Mouse (Mus musculus) left cerebral cortex, adult 8-10 months (tissue): ENCODE data around the gene Zdhhc24. TPM values are rescaled to one million over a fixed set of nuclear protein-coding genes. Genes with fewer than 3 reads are reported as not detected.

ENCODE experiments used
- DNase-seq, 2 experiments: peaks; one replicate each; pipeline ENCODE4 v3.0.0; 2022; ENCODE audit warnings: low spot score in 2 of 2
- total RNA-seq, 4 experiments: library from RNA; stranded (reverse); gene quantifications; 2 replicates each; pipeline ENCODE4 v1.2.4; 2022

The Zdhhc24 gene
- total RNA-seq, 4 experiments from 2014 or later = 22.4 to 30.1 (median 23.7) TPM

DNA sequence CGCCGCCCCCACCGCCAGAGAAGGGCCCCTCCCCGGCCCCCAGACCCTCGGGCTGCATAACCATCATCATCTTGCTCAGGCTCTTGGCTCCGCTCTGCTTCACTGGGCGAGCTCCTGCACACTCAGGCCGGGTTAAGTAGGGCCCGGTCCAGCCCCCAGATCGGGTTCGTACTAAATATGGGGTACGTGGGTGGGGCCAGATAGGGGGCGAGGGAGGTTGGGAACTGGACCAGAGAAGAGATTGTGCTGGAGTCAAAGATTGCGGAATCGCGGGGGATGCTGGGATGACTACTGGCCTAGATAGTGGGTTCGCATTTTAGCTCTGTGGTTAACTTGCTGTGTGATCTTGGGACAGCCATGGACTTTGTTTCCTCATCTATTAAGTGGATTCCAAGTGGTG is 683 bp upstream of the Zdhhc24 start, which contains the start of gene Actn3:
Gene Actn3, minus strand, starts transcription at position 125 of the 400 bp plus-strand sequence.
- no peak for DNase-seq

DNA sequence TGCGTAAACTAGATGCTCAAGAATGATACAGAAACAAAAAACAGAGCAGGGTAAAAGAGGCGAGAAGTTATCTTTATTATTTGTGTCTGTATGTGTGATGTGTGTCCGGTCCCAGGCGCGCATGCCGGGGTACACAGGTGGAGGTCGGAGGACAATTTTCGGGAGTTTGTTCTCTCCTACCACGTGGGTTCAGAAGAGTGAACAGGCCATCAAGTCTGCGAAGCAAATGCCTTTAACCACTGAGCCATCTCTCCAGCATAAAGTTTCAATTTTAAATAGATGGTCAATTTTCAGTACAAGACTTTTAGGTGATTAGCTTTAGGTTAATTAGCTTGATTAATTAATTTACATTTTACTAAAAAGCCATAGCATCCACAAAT is 846 bp downstream of the Zdhhc24 start:
- DNase-seq = no peak

DNA sequence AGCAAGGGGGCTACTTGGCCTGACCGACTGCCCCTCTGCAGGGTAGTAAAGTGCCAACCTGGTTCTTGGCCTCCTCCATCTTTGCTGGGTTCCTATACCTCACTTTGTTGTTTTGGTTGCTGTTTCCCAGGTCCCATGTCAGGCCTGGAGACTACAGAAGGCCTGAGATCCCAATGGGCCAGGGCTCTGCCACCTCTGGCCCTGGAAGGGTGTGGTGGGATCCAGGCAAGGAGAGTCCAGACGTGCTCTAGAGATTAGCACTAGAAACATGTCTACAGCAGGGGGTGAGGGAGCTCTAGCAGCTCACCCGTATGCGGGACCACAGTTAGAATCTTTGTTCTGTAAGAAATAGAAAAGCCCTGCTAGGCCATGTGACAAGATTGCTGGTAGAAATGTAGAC is 5.5 kb downstream of the Zdhhc24 start:
- DNase-seq = no peak

DNA sequence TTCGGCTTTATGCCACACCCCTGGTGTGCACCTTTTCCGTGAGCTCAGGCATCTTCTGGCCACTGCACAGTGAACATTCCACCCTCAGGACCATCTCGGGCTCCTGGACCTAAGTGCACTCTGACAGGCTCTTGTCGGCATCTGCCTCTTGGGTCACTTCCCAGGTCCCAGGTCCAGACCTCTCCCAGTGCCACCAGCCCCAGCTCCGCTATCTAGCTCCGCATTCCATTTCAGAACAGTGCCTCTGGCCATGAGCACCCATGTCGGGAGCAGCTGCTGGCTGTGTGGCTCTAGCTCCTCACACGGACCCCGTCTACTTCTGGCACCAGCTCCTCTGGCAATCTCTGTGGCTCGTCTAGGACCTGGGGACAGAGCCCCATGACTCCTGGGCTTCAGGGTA is 11.3 kb downstream of the Zdhhc24 start:
- DNase-seq = no peak

DNA sequence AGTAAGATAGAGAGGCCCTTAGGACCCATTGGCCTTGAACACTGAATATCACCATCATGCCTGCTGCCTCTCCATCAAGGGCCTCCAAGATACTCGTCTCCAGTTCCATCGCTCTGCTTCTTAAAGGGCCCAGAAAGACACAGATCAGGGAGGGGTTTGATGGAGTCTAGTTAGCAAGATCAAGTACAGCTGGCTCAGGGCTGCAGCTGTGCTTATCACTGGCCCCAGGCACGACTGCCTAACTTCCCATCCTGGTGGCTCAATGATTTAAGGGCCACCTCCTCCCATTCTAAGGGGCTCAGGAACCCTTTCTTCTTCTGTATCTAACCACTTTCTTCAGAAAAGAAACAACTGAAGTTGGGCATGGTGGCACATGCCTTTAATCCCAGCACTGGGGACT is 13.3 kb downstream of the Zdhhc24 start:
- DNase-seq = no peak

DNA sequence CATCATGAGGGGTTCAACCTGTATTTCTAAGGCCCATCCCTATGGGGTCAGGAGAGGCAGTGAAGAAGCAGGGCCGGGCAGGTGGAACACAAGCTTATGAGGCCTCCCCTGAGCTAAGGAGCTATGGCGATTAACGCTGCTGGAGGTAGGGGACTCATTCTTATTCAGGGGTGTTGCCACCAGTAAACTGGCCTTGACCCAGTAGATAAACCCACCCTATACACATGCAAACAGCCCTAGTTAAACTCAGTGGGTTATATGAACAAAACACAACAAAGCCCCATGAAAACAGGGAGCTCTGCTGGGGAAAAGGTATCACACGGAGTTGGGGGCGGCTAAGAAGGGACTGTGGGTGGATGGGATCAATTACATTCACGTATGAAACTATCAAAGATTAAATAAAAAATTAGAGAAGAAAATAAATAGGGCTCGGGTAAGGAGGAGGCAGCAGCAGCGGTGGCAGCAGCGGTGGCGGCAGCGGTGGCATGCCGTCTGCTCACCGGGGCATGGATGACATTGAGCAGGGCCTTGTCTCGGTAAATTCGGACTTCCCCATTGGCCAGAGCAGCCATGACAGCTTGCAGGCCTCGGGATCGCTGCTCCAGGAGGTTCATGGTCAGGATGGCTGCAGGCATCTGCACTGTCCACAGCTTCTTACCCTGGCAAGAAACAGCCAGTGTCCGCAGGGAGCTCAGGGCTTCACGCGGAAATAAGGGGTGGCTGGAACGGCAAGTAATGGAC is 18.5 kb downstream of the Zdhhc24 start:
- DNase-seq = no peak

DNA sequence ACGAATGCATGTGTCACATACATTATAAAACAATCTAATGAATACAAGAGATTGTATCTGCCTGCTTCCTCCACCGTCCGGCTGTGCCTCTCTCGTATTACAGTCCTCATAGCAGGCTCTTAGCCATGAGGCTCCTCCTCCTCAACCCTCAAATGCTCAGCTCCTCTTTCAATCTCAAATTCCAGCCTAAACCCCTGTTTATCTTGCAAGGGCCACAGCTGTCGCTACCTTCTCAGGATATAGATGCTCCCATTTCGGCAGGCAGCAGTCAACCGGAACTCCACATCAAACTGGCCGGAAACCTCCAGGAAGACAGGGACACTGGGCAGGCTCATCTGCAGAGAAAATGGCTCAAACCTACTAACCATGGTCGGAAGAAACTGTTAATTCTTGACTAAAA is 20.5 kb downstream of the Zdhhc24 start:
- DNase-seq = no peak

DNA sequence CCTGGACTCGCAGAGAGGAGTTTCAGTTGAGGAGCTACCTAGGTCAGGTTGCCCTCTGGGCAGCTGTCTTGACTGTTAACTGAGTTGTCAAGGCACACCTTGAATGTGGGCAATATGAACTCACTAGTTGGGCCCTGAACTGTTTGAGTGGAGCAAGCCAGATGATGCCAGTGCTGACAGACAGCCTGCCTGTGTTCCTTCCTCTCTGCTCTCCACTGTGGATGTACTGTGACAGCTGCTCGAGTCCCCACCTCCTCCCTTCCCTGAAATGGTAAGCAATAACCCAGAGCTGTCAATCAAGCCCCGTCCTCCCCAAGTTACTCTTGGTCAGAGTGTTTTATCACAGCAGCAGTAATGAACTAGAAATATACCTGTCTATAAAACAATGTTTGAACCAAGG is 21.4 kb downstream of the Zdhhc24 start:
- no peak for DNase-seq

DNA sequence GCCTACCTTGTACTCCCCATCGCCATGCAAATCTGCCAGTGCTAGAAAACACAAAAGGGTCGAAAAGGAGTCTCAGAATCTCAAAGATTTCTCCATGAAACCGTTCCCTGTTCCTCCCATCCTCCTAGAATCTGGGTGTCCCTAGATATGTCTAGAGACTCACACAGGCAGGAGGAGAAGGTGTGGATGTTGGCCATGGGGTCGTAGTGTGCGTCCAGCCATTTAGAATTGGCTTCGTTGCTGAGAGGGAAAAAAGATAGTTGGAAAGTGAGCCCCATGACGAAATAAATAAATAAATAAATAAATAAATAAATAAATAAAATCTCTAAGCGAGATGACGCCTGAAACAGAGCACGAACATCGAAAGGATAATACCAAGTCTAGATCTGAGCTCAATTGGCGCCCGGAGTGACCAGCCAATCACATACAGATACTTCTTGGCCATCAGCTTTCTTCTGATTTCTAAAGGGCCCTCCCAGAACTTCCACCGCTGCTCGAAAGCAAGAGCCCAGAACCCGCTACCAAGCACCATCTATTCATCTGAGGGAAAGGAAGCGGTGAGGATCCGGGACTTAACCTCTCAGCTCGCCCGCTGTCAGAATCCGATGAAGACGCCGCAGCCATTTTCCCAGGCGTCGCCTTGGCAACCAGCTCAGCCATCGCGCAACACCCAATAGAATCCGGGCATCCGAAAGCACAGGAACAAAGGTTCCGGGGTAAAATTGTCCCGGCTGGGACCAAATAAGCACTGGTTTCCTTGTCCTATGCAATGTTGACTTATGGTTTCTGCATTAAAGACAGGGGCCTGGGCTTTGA is 27.7 kb downstream of the Zdhhc24 start, which contains the start of gene Bbs1:
Gene Bbs1, minus strand, starts transcription at position 650 of the 816 bp plus-strand sequence.
- DNase-seq = peak; percentile 57 to 71

DNA sequence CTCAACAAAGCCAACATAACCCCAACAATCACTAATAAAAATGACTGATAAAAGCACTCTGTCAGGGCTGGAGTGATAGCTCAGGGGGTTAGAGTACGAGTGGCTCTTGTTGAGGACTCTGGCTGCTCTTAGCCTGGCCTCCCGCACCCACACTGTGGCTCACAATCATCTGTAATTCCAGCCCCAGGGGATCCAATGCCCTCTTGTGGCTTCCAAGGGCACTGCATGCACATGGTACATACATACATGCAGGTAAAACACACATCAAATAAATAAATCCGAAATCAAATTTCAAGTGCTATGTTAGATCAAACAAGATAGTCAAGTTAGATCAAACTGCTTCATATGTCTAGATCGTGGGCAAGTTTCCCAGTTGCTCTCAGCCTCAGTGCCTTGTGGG is 29.6 kb downstream of the Zdhhc24 start:
- DNase-seq = no peak

DNA sequence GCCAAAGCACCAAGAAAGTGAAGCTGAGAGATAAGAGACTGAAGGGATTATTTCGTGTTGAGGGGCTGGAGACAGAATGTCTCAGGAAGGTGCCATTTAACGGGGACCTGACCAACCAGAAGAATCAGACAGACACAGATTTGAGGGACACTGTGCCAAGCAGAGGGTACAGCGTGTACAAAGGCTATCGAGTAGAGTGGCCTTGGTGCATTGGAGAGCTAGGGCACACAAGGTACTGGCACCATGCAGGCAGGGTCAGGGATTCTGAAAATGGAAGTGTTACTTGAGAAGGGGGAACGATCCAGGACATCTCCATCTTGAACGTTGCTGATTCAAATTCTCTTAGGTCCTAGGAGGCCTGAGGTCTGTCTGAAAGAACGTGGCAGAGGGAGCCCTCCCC is 30.9 kb downstream of the Zdhhc24 start:
- no peak for DNase-seq

DNA sequence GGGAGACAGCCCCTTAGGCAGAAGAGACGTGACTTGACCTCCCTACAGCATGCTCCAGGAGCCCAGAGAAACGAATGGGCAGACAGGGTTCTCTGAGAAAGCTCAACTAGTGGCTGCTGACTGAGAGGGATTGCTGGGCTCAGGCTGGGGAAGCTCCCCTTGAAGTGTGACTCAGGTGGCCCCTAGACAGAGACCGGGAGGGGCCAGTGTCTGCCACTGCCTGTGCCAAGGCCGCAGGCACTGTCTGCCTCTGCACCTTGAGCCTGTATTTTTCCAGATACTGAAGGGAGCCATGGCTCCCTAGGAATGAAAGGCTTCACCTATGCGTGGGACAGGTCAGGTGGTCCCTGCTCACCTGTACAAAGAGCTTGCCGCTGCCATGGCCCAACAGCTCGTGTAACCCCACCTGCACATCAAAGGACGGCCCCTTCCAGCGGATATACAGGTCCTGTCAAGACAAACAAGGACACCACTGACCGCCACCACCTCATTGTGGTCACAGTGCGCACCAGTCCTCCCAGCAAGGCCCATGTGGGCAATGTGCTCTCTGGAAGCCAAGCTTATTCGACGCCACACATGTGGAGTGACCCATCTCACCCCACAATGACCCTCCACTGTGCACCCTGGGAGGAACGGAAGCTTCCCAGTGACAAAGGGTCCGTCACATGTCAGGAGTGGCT is 37.6 kb downstream of the Zdhhc24 start:
- DNase-seq = no peak

DNA sequence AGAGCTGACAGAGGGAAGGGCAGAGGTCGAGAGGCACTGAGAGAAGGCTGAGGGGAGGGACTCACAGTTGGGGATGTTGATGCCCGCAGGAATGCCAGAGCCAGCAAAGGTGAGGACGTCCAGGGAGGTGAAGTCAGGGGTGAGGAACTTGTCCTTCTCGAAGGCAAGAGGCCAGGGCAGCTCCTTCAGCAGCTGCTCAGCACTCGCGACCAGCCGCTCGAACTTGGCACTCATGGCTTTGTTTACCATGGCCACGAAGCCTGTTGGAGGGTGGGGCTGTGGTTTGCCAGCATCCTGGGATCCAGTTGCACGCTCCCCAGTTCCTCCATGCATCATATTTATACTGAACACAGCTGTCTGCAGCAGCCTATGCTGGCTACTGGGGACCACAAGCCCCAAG is 38.4 kb downstream of the Zdhhc24 start:
- DNase-seq = no peak

DNA sequence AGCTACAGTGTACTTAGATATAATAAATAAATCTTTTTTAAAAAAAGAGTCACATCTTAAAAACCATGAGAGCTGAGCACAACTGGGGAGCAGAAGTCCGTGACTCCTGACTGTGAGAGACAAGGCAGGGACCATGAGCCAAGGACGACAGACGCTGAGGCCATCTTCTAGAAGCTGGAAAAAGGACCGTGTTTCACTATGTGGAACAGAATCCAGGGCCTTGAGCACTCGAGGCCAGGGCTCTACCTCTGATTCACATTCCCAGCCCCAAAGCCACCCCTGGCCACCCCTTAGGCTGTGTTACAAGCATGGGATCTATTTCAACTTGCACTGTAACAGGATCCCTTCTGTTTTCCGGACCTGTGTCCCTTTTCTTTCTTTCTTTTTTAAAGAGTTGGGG is 41.2 kb downstream of the Zdhhc24 start:
- DNase-seq = no peak

DNA sequence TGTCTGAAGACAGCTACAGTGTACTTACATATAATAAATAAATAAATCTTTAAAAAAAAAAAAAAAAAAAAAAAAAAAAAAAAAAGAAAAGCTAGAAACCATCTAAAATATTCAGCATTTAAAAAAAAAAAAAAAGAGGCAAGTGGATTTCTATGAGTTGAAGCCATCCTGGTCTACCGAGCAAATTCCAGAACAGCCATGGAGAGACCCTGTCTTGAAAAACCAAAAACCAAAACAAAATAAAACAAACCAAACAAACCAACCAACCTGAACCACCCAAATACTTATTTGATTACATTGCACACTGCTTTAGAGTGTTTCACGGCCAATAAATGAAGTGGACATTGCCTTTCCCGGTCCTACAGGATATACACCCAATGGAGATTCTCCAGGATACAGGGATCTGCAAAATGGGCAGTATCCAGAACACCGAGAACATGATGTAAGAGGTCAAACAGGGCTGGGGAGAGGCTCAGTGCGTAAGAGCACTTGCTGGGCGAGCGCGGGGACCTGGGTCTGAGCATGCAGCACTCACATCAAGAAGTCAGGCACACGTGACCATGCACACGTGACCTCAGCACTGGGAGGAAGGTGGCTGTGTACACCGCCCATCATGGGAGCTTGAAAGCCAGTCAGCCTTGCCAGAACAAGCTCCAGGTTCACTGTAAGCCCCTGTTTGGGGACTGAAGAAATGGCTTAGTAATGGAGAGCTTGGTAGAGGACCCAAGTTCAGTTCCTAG is 46.8 kb downstream of the Zdhhc24 start:
- no peak for DNase-seq

DNA sequence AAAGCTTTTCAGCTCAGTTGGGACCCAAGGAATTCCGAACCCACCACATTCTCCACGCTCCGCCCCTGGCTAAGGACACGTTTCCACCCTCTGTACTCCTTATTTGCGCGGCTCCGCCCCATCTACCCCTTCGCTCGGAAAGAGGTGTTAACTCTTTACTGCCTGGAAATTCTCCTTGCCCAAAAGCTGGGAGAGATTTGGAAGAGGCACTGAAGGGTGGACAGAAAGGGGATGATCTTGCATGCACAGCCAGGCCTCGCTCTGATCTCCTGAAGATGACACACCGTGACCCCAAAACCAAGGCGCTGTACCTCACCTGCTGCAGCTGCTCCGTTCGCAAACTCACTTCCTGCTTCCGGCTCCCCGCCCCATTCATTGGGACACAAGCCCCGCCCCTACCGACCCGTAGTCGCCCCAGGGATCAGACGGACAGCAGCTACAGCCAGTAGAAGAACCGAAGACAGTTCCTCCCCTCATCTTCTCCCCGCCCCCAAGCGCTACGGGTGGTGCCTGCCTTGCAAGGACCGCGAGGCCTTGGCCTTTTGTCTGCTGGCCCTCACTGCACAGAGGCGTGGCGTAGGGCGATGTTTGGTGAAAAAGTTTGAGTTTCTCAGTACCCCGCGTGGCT is 49.5 kb downstream of the Zdhhc24 start, which contains the start of gene Dpp3:
Gene Dpp3, minus strand, starts transcription at position 384 of the 628 bp plus-strand sequence.
- DNase-seq = peak; percentile 93 to 96

DNA sequence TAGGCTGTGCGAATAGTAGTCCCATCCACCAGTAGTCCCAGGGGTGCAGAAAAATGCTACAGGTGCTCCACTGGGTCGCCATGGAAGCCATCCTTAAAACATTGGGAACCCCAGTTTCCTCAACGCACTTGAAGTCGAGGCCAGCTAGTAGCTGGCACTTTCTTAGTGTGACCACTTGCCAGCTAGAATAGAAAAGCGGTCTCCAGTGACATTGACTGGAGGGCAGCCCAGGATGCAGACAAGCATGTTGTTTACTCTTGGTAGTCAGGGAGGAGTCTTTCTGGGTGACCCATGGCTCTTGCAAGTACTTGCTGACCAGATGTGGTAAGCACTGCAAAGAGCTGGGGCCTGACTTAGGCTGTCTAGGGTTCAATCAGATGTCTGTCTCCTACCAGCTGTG is 50.3 kb downstream of the Zdhhc24 start:
- no peak for DNase-seq
